Mouse (Mus musculus): ENCODE measurements around the gene Ptpre.

DNA sequence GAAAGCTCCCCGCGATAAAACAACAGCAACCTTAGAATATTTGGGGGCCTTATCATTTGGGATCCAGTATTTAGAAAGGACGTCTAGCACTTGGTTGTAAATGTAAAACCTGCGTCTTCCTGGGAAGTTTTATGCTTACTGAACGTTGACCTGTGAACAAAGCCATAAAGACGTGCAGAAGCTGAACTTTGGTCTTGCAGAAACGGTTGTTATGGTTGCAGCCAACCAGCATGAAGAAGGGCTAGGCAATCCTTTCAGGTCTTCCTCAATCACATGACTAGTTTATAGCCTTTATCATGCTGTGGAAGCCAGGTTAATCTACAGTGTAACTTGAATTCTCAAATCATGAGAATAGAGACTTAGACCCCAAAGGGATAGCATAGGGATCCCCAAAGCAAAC, 8.8 kb upstream of the Ptpre start, which contains the start of gene Clrn3:
- no peak for TF ChIP-seq CTCF (conservative IDR thresholded peaks at IDR 0.05; ENCODE audit: low read length)
- no peak for TF ChIP-seq POU5F1 (IDR thresholded peaks at IDR 0.05; ENCODE audit: borderline replicate concordance, low read length)
- no peak for TF ChIP-seq NANOG (IDR thresholded peaks at IDR 0.05; ENCODE audit: borderline replicate concordance, low read length)

Data from E14TG2a.4 (cell line).